Mouse (Mus musculus) ovary, adult 18-20 months (tissue): ENCODE measurements around the gene Glmp.
"Not testable (repeated sequence)": the region's sequence is repeated elsewhere in the genome, so short reads cannot be mapped to it uniquely, and the experiment has no call there.

Experiments
- DNase-seq: peaks from one replicate; pipeline ENCODE4 v3.0.0; 2022; ENCODE audit warnings: low spot score, mixed read lengths

The Glmp gene

GRCm38 (mm10) chr3:88336058-88337013, 11.5 kb downstream of the Glmp start, which contains the start of the genes Tmem79 and Smg5:
Tmem79 (minus strand) TSS chr3:88336148.
Smg5 (plus strand) TSS chr3:88336260.
- DNase-seq = peak; percentile 93

- no peak for DNase-seq
These were observed 12.7 kb downstream of the Glmp start for GRCm38 (mm10) chr3:88337367-88338020.

DNA sequence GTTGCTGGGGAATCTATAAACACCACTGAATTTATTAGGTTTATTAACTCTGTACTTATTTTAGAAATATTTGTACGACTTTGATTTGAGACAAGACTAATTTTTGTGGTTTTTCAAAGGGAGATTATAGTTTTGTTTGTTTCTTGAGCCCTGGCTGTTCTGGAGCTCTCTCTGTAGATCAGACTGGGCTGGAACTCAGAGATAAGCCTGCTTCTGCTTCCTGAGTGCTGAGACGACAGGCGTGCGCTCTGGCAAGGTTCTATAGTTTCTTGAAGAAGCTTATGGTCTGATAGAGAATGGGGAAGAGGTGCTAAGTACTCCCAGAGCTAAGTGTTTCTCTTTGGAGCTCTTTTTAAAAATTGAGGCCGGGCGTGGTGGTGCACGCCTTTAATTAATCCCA, 13.5 kb downstream of the Glmp start:
- no peak for DNase-seq

DNA sequence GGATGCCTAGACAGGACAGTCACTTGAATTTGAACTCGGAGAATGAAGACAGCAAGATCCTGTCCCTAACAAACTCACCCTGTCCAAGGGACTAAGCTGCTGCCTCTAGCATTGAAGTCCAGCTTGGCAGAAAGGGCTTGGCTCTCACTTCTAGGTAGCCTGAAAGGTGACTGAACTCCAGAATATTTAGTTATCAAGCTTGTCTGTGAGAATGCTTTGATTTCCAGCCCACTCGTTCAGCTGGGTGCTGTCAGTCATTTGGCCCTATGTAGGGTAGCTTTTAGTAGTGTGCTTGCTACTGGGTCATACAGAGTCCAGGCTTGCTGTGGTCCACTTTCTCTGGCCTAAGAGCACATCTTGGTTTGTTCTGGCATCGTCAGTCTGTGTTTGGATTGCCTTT, 14.2 kb downstream of the Glmp start:
- no peak for DNase-seq

- DNase-seq = no peak
These were observed 25.9 kb downstream of the Glmp start for GRCm38 (mm10) chr3:88350732-88351131.

DNA sequence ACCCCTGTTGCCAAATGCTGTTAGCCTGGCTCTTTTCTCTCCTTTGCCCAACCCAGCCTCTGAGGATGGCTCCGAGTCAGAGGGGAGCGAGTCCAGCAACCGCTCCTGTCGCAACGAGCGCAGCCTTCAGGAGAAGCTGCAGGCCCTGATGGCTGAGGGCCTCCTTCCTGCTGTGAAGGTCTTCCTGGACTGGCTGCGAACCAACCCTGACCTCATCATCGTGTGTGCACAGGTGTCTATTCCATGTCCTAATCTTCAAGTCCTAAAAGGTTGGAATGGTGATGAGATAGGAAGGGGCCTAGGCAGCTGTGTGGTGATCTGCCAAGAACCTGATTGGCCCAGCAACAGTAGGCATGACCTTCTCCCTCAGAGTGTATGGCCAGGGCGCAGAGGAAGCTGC, 28.1 kb downstream of the Glmp start:
- no peak for DNase-seq

DNA sequence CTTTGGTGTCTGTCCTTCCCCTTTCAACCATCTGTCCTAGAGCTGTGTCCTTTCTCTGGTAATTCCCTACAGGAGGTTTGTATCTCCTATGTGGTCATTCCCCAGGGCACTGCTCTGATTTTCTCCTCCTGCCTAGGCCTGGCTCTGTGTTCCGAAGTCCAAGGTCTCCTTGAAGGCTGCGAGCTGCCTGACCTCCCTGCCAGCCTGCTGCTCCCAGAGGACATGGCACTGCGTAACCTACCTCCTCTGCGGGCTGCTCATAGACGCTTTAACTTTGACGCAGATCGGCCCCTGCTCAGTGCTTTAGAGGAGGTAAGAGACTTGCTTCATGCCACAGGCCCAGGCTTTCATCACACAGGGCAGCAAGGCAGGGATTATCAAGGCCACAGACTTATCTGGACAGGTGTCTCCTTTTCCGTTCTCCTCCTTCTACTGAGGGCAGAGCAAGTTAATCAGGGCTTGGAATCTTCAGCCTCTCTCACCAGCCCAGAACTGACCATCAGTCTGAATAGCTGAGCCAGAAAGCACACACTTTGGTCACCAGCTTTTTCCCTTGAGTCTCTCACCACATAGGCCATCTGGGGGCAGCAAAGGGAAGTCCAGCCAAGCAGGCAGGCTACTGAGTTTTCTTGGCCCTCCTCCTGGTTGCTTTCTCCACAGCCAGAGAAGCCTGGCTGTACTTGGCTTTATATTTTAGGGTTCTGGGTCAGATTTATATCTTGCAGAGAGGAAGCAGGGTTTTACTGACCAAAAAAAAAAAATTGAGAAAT, 29.8 kb downstream of the Glmp start:
- DNase-seq = peak; percentile 65

DNA sequence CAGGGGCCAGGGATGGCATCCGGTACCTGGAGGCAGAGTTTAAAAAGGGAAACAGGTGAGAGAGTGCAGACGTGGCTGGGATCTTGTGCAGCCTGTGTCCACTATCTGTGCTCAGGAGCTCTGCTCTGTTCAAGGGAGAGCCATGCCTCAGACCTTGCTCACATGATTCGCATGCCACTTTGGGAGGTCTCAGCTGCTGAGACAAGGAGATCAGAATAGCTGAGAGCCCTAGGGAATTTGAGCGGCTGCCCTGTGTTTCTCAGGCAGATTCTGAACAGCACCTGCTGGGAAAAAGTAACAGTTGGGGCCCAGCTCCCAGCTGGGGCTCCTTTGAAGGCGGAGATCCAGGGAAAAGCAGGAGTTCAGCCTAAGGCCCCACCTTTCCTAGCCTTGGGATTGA, 34.8 kb downstream of the Glmp start:
- no peak for DNase-seq

GRCm38 (mm10) chr3:88359989-88360388, 35.2 kb downstream of the Glmp start:
- no peak for DNase-seq

- no peak for DNase-seq
These were observed 36.3 kb downstream of the Glmp start for GRCm38 (mm10) chr3:88361096-88361495.

- no peak for DNase-seq
These were observed 36.9 kb downstream of the Glmp start for GRCm38 (mm10) chr3:88361612-88362313.

GRCm38 (mm10) chr3:88363700-88364099, 38.9 kb downstream of the Glmp start:
- DNase-seq = no peak

DNA sequence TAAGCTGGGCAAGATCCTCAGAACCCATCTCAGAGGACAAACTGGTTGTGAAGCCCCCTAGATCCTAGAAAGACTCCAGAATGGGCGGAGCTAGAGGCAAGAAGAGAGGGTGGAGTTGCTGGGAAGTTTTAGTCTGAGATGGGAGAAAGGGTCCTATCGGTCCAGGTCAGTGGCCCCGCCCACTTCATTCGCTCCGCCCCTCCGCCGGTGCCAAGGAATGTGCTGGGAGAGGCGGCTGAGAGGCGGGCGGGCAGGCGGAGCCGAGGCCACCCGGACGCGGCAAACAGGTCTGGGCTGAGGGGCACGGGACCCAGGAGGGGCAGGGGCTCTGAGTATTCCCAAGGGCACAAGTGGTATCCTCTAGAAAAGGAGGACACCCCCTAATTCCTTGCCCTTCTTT, 39.5 kb downstream of the Glmp start, which contains the start of gene Paqr6:
Gene Paqr6, plus strand, starts transcription at position 248 of the 400 bp plus-strand sequence.
- DNase-seq = peak; percentile 63

DNA sequence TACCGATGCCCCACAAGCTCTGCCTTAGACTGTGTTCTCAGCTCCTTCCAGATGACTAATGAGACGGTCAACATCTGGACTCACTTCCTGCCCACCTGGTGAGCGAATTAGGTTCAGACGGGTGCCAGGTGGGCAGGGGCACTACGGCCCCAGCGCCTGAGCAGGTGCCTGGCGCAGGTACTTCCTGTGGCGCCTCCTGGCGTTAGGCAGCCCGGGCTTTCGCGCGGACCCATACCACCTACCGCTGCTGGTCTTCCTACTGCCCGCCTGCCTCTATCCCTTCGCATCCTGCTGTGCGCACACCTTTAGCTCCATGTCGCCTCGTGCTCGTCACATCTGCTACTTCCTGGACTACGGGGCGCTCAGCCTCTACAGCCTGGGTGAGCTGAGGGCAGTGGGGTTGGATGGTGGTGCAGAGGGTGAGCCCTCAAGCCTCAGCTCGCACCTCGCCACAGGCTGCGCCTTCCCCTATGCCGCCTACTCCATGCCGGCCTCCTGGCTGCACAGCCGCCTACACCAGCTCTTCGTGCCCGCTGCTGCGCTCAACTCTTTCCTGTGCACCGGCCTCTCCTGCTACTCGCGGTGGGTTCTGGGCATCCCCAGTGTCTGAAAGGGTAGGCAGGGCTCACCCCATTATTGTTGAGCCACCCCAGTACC, 41.0 kb downstream of the Glmp start:
- no peak for DNase-seq

GRCm38 (mm10) chr3:88366830-88367428, 42.1 kb downstream of the Glmp start:
- not testable (repeated sequence) for DNase-seq

- DNase-seq = not testable (repeated sequence)
These were observed 42.7 kb downstream of the Glmp start for GRCm38 (mm10) chr3:88367517-88367916.

- not testable (repeated sequence) for DNase-seq
These were observed 43.7 kb downstream of the Glmp start for GRCm38 (mm10) chr3:88368511-88368910.

GRCm38 (mm10) chr3:88372643-88373042, 47.8 kb downstream of the Glmp start, which contains the start of gene Bglap3:
Bglap3 (minus strand) TSS chr3:88372743.
- not testable (repeated sequence) for DNase-seq

- not testable (repeated sequence) for DNase-seq
These were observed 51.2 kb downstream of the Glmp start for GRCm38 (mm10) chr3:88375750-88376626.
